Mouse (Mus musculus) skeletal muscle tissue, postnatal 0 days (tissue): ENCODE data around the gene Zfp687. TPM values are rescaled to one million over a fixed set of nuclear protein-coding genes. Genes with fewer than 3 reads are reported as not detected.

Source experiments
- microRNA-seq, 2 experiments: library from miRNA; unstranded; fragments of <30 nt; microRNA quantifications; one replicate each; pipeline ENCODE4; 2016
- polyA plus RNA-seq: library from polyadenylated mRNA; unstranded; fragments of >200 nt; fragmentation: Nextera tagmentation; extraction: Ambion mirVana; gene quantifications from 2 replicates; pipeline ENCODE4 v1.2.1, GENCODE M21; 2015

Gene Zfp687
- polyA plus RNA-seq, result 8.7 and 8.9 TPM in 2 replicates

DNA sequence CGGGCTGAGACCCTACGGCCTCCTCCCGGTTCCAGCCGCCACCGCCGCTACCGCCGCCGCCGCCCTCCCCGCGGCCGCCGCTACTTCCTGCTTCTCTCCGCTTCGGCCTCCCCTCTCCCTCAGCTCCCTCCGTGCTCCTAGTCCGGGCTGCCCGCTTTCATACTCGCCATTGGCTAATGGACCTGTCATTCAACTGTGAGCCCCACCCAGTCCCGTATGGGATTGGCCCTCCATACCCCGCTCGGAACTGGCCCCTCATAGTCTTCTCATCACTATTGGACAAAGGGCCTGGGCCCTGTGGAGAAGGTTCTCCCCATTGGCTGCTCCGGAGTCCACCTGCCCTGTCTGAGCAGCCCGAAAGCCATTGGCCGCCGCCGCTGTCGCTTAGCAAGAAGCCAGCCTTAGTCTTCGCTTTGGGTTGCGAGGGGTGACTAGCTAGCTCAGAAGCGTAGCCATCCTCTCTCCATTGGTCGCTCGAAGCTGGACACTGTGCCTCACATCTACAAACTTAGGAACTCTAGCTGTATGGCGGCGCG lies at the start of gene Zfp687:
Zfp687 (minus strand) TSS at position 112 of the 536 bp plus-strand sequence.

DNA sequence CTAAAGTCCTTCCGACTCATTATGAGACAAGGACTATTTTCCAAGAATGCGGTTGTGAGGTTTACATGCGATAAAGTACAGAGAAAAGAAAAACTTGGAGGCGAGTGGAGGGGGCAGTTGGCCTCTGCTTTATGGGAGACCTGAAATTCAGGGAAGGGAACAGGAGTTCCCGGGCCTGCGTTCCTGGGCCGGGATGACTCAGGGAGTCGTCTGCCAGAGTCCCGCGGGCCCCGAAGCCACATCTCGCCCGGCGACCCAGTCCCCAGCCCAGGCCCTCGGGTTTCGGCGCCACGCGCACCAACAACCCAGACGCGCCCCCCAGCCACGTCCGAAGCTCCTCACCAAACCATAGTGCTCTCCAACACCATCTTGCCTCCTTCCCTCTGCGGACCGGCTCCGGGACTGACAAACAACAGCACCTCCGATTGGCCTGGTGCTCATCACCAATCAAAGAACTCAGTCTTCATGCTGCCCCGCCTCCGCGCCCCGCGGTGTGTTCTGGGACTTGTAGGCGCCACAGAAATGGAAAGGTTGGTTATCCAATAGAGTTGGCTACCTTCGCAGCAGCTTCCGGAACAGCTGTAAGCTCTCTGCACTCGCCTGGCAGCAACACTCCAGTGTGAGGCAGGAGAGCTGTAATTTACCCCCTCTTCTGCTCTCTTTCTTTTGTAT lies 27.1 kb upstream of the Zfp687 start, which contains the start of gene Psmd4:
Psmd4 (minus strand) TSS at position 449 of the 672 bp plus-strand sequence.

DNA sequence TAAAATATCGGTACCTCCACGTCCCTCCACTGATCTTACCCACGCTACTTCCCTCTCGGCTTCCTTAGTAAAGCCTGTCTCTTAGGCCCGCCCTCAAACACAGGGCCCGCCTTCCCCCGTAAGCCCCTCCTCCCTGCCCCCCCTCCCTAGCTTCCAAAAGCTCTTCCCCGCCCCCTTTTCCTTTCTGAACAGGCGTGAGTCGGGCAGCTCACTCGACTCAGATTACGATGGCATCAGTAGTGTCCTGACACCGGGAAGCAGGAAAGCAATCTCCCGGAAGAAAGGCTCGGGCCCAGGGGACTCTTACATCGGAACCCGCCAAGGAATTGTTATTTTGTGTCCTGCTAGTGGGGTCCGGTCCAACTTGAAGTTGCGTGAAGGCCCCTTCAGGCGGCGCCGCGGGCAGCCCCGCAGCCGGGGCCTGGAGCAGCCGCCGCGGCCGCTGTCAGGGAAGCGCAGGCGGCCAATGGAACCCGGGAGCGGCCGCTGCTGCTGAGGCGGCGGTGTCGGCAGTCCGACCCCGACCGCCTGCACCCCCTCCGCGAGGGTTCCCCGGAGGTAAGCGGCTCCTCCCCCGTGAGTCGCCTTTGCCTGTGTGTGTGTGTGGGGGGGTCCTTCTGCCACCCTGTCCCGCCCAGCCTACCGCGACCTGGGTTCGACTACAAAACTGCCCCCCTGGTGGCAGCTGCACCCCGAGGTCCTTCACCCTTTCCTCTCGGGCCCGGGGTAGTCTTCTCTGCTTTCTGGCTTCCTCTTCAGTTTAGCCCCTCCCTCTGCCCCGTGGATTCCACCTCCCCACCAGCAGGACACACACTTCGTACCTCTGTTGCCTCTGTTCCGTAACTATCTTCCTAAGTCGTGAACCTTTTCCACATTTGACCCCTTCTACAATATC lies 40.5 kb downstream of the Zfp687 start, which contains the start of gene Pi4kb:
Pi4kb (plus strand) TSS at position 204 of the 895 bp plus-strand sequence.

Small RNAs within 50 kb of the gene (microRNA-seq; reads per million reads assigned to microRNA genes)
- 0 to 0.20 reads per million in 2 experiments for gene Mir7013

Other genes with a start within 250 kb of the Zfp687 start
- gene Cgn, start 229.0 kb downstream of the Zfp687 start, polyA plus RNA-seq, result 0.19 and 0.46 TPM in 2 replicates
- 6.3 and 6.9 TPM in 2 replicates for gene Pogz, start 177.9 kb downstream of the Zfp687 start, polyA plus RNA-seq
- gene Psmb4, start 128.5 kb downstream of the Zfp687 start, polyA plus RNA-seq, result 242 and 248 TPM in 2 replicates
- gene Selenbp1, start 82.4 kb downstream of the Zfp687 start, polyA plus RNA-seq, result 30.0 and 38.8 TPM in 2 replicates
- 3.7 and 4.8 TPM in 2 replicates for gene Rfx5, start 61.4 kb downstream of the Zfp687 start, polyA plus RNA-seq
- gene Pi4kb, start 40.7 kb downstream of the Zfp687 start, polyA plus RNA-seq, result 15.8 TPM in 2 replicates
- 239 and 251 TPM in 2 replicates for gene Psmd4, start 27.2 kb upstream of the Zfp687 start, polyA plus RNA-seq
- gene Pip5k1a, start 91.5 kb upstream of the Zfp687 start, polyA plus RNA-seq, result 11.1 and 11.3 TPM in 2 replicates
- gene Vps72, start 95.6 kb upstream of the Zfp687 start, polyA plus RNA-seq, result 70.5 and 72.7 TPM in 2 replicates
- gene Tmod4, start 109.0 kb upstream of the Zfp687 start, polyA plus RNA-seq, result 226 and 267 TPM in 2 replicates
- gene Scnm1, start 118.6 kb upstream of the Zfp687 start, polyA plus RNA-seq, result 61.6 and 62.7 TPM in 2 replicates
- gene Lysmd1, start 118.6 kb upstream of the Zfp687 start, polyA plus RNA-seq, result 11.3 and 11.4 TPM in 2 replicates
- 6.2 and 9.2 TPM in 2 replicates for gene Tnfaip8l2, start 126.9 kb upstream of the Zfp687 start, polyA plus RNA-seq
- 13.3 and 17.6 TPM in 2 replicates for gene Sema6c, start 145.0 kb upstream of the Zfp687 start, polyA plus RNA-seq
- gene Gabpb2, start 202.5 kb upstream of the Zfp687 start, polyA plus RNA-seq, result 3.7 and 4.0 TPM in 2 replicates
- gene Cdc42se1, start 213.3 kb upstream of the Zfp687 start, polyA plus RNA-seq, result 42.7 and 52.8 TPM in 2 replicates
- 19.1 and 23.1 TPM in 2 replicates for gene Mllt11, start 216.7 kb upstream of the Zfp687 start, polyA plus RNA-seq
- 0.13 and 0.23 TPM in 2 replicates for gene Gm128, start 226.2 kb upstream of the Zfp687 start, polyA plus RNA-seq
- 0.68 TPM in 1 of 2 replicates, not detected in the other for gene Bnipl, start 235.7 kb upstream of the Zfp687 start, polyA plus RNA-seq